Mouse (Mus musculus) lung, postnatal 0 days (tissue): Measurements from ENCODE around the gene Myo1b.

Source experiments
- CTCF ChIP-seq: IDR thresholded peaks from 2 replicates; pipeline ENCODE4 v1.5.1; 2016; ENCODE audit warnings: antibody characterized with exemption, mild to moderate bottlenecking
- EP300 ChIP-seq: IDR thresholded peaks from 2 replicates; pipeline ENCODE4 v1.6.1; 2016; ENCODE audit warnings: antibody characterized with exemption, mild to moderate bottlenecking, control low read depth

DNA sequence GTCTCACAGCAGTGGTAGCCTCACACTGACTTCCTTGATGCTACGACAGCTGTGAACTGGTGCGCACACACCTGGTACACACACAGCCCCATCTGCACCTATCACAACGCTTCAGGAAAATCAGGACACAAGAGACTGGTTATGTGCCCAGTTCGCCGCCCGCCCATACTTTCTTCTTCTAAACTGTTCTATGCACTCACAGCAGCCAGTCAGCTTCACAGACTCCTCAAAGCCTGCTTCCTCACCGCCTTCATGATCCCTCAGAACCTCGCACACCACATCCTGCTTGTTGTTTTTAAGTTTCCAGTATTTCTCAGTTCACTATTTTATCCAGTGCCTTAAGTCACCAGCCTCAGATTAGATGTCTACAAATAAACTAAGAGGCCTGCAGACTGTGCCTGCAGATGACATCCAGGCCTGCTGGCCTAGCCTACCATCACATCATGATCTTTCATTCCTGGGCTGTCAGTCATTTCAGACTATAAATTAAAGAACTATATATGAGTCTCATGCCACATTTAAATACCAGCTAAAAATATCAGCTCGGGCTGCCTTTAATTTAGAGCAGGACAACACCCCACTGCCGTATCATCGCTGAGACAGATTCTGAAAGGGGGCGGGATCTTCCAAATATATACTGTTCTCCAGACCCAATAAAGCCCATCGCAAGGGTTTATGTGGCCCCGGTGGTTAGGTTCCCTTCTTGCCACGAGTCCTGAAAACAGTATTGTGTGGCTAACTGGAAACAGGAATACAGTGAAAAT, 40.2 kb downstream of the Myo1b start:
- TF ChIP-seq CTCF: no peak
- TF ChIP-seq EP300: no peak
